In genomic region chr11:116250898-116251297, GRCm38 (mm10) we compare ENCODE assay signal across 37 mouse cellular contexts. TPM values are rescaled to one million over a fixed set of nuclear protein-coding genes. Genes with fewer than 3 reads are reported as not detected.
"Had no signal": no experiment of that assay in that cellular context is flagged by ENCODE, and none has a peak within 500 bp of the region (broad histone marks: within the 10 kb centered on the region; RNA-seq: fewer than 3 reads in every experiment).

No protein-coding gene starts in this region.

- ATAC-seq: forebrain, embryonic 16.5 days; hindbrain, embryonic 16.5 days; inflammation-experienced regulatory T-cells, adult 6 months; intestine, embryonic 15.5 days; liver, embryonic 12.5 days had no signal

- H3K27me3 ChIP-seq: hindbrain, embryonic 12.5 days; intestine, embryonic 15.5 days; limb, embryonic 13.5 days; limb, embryonic 15.5 days; liver, embryonic 12.5 days had no signal

- H3K9me3 ChIP-seq: hindbrain, embryonic 10.5 days; hindbrain, embryonic 12.5 days; intestine, embryonic 15.5 days; limb, embryonic 13.5 days; limb, embryonic 15.5 days; liver, embryonic 12.5 days had no signal

- H3K9ac ChIP-seq: hindbrain, embryonic 12.5 days; hindbrain, embryonic 14.5 days; intestine, embryonic 15.5 days; limb, embryonic 13.5 days; limb, embryonic 15.5 days; liver, embryonic 12.5 days; liver, embryonic 14.5 days had no signal

- H3K4me1 ChIP-seq: hindbrain, embryonic 10.5 days; hindbrain, embryonic 12.5 days; limb, embryonic 13.5 days had no signal

- H3K27ac ChIP-seq: gastrocnemius, adult 2 months; hindbrain, embryonic 10.5 days; hindbrain, embryonic 12.5 days; hindbrain, embryonic 14.5 days; intestine, embryonic 15.5 days; limb, embryonic 13.5 days; limb, embryonic 15.5 days; liver, embryonic 12.5 days; liver, embryonic 14.5 days had no signal

- H3K4me2 ChIP-seq: heart, embryonic 11.5 days; hindbrain, embryonic 12.5 days; hindbrain, embryonic 14.5 days; intestine, embryonic 15.5 days; limb, embryonic 13.5 days; limb, embryonic 15.5 days; liver, embryonic 12.5 days had no signal

- H3K4me3 ChIP-seq: gastrocnemius, adult 2 months; hindbrain, embryonic 10.5 days; hindbrain, embryonic 12.5 days; intestine, embryonic 15.5 days; limb, embryonic 13.5 days; limb, embryonic 15.5 days; liver, embryonic 12.5 days had no signal

- DNase-seq: gastrocnemius, adult 2 months; gastrocnemius, postnatal 10 days; gastrocnemius, postnatal 25 days; heart, adult 18-20 months; heart, postnatal 14 days; heart, postnatal 4 days; kidney, adult 18-20 months; kidney, adult 9 months; kidney, postnatal 10 days; kidney, postnatal 25 days; kidney, postnatal 4 days; layer of hippocampus, adult 9-11 months; layer of hippocampus, postnatal 36 days; left cerebral cortex, postnatal 4 days had no signal

RNA-seq across cellular contexts. Expression of gene Evpl, which starts 13.0 kb away (rescaled TPM):
- polyA plus RNA-seq: inflammation-experienced regulatory T-cells, adult 6 months had no signal

RNA-seq across cellular contexts. Expression of gene Galr2, which starts 29.8 kb away (rescaled TPM):
- total RNA-seq: granulocyte monocyte progenitor cell, adult 5-6 weeks; heart, adult 18-20 months; heart, adult 8-10 months; heart, postnatal 14 days; heart, postnatal 4 days; layer of hippocampus, adult 8-10 months; layer of hippocampus, postnatal 14 days; layer of hippocampus, postnatal 36 days; left cerebral cortex, adult 18-20 months; left cerebral cortex, adult 8-10 months; left cerebral cortex, postnatal 10 days; left cerebral cortex, postnatal 25 days; liver, adult 2 months had no signal
- polyA plus RNA-seq: frontal cortex, adult 2 months; heart, embryonic 14.5 days; inflammation-experienced regulatory T-cells, adult 6 months; liver, adult 2 months; liver, embryonic 12.5 days had no signal
